Mouse (Mus musculus) E14TG2a.4 (cell line): Measurements from ENCODE around the gene Morc1.
A peak's percentile ranks its signal among the peaks of the same experiment; 100 is the strongest.

Experiments
- H3K27me3 ChIP-seq: 2 replicates; pipeline ENCODE4 v1.6.1; 2014; ENCODE audit warnings: low read length, control low read depth; ENCODE audit not compliant: insufficient read depth
- H3K36me3 ChIP-seq: 2 replicates; pipeline ENCODE4 v1.6.1; 2014; ENCODE audit warnings: low read length, control low read depth; ENCODE audit not compliant: insufficient read depth
- H3K4me1 ChIP-seq: replicated peaks from 2 replicates; pipeline ENCODE4 v1.6.1; 2014; ENCODE audit warnings: low read depth, low read length, control low read depth
- H3K4me3 ChIP-seq: replicated peaks from 2 replicates; pipeline ENCODE4 v1.5.1; 2014; ENCODE audit warnings: mild to moderate bottlenecking, low read length
- H3K9me3 ChIP-seq: 2 replicates; pipeline ENCODE4 v1.6.1; 2014; ENCODE audit warnings: low read length, control low read depth
- CTCF ChIP-seq: conservative IDR thresholded peaks from 2 replicates; pipeline ENCODE4 v1.5.1; 2014; ENCODE audit warnings: low read length
- NANOG ChIP-seq: IDR thresholded peaks from 2 replicates; pipeline ENCODE4 v1.6.1; 2014; ENCODE audit warnings: borderline replicate concordance, low read length, mixed read lengths
- POU5F1 ChIP-seq: IDR thresholded peaks from 2 replicates; pipeline ENCODE4 v1.6.1; 2014; ENCODE audit warnings: low read length, borderline replicate concordance

Morc1 gene

GRCm38 (mm10) chr16:48594457-48594856 lies 163.4 kb downstream of the Morc1 start:
- Histone ChIP-seq H3K36me3 (peaks cover 81% of the 10 kb centered on the region), H3K27me3 (no peaks in the 10 kb centered on the region), H3K4me3 (no peak overlapping the region), H3K4me1 (peaks cover 17% of the 10 kb centered on the region), H3K9me3 (peaks cover 10% of the 10 kb centered on the region)
- TF ChIP-seq POU5F1 (no peak), NANOG (no peak), CTCF (no peak)

DNA sequence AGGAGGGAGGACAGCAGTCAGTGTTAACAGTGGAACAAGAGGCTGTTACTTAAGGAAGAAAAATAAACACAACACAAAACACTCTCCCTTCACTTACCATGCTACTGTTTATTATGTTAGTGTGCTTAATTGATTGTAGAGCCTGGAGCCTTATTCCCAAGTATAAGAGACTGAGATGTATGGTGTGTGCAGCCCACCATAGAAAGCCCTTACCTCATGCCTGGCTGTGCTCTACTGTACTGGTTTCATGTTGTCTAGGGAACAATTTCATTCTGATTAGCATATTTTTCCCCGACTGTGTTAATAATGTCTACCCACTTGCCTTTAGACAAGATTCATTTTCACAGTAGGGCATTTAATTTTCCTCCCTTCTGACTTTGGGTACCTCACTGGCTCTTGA lies 164.2 kb downstream of the Morc1 start:
- Histone ChIP-seq H3K27me3 (no peaks in the 10 kb centered on the region), H3K4me3 (no peak overlapping the region), H3K4me1 (peaks cover 19% of the 10 kb centered on the region), H3K36me3 (peaks cover 78% of the 10 kb centered on the region), H3K9me3 (peaks cover 10% of the 10 kb centered on the region)
- no peak for TF ChIP-seq NANOG
- TF ChIP-seq POU5F1: no peak
- no peak for TF ChIP-seq CTCF

DNA sequence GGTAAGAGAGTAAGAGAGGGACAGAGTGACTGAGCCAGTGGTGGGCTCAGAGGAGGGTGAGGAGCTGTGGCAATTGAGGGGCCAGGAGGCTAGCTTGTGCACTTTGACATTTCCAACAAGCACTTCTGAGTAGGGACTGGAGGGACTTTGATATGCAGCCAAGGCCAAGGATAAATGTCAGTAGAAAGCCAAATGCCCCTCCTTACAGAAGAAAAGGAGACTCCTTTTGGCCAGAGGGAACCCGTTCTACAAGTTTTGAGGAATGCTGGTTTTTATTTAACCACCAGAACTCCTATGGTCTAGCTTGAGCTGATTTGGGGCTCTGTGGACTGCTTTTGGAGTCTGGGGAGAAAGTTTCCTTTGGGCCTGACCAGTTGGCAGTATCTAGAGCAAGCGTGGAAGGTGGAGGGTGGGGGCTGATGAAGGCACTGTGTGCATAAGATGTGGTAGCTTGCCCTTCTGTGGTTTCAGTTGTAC lies 172.7 kb downstream of the Morc1 start:
- no peaks in the 10 kb centered on the region for H3K9me3 ChIP-seq
- H3K4me3 ChIP-seq: peak overlapping the region; percentile 18; the same call in 1 of the 2 replicates
- H3K27me3 ChIP-seq: no peaks in the 10 kb centered on the region
- TF ChIP-seq NANOG (no peak), POU5F1 (no peak), CTCF (no peak)
- H3K36me3 ChIP-seq: peaks cover 10% of the 10 kb centered on the region
- H3K4me1 ChIP-seq: peaks cover 92% of the 10 kb centered on the region

GRCm38 (mm10) chr16:48606476-48607038 lies 175.5 kb downstream of the Morc1 start:
- Histone ChIP-seq H3K4me1 (peaks cover 94% of the 10 kb centered on the region), H3K4me3 (0 out of 2 replicates have a peak overlapping the region, but pooled peaks have one; percentile 21), H3K36me3 (peaks cover 7% of the 10 kb centered on the region; the same call in 1 of the 2 replicates), H3K9me3 (no peaks in the 10 kb centered on the region), H3K27me3 (no peaks in the 10 kb centered on the region)
- TF ChIP-seq NANOG (peak; percentile 4; the same call in 1 of the 2 replicates), POU5F1 (no peak), CTCF (no peak)

- Histone ChIP-seq H3K4me1 (peaks cover 93% of the 10 kb centered on the region), H3K9me3 (no peaks in the 10 kb centered on the region), H3K4me3 (no peak overlapping the region), H3K27me3 (no peaks in the 10 kb centered on the region), H3K36me3 (peaks cover 7% of the 10 kb centered on the region; the same call in 1 of the 2 replicates)
- TF ChIP-seq NANOG: no peak
- TF ChIP-seq POU5F1: no peak
- TF ChIP-seq CTCF: no peak
These were observed 177.2 kb downstream of the Morc1 start for GRCm38 (mm10) chr16:48608224-48608623.

- Histone ChIP-seq H3K4me1 (peaks cover 85% of the 10 kb centered on the region), H3K27me3 (no peaks in the 10 kb centered on the region), H3K9me3 (no peaks in the 10 kb centered on the region), H3K4me3 (peak overlapping the region; percentile 74; the same call in 1 of the 2 replicates), H3K36me3 (peaks cover 20% of the 10 kb centered on the region)
- TF ChIP-seq POU5F1: no peak
- TF ChIP-seq NANOG: no peak
These were observed 179.8 kb downstream of the Morc1 start for GRCm38 (mm10) chr16:48610866-48611265.

DNA sequence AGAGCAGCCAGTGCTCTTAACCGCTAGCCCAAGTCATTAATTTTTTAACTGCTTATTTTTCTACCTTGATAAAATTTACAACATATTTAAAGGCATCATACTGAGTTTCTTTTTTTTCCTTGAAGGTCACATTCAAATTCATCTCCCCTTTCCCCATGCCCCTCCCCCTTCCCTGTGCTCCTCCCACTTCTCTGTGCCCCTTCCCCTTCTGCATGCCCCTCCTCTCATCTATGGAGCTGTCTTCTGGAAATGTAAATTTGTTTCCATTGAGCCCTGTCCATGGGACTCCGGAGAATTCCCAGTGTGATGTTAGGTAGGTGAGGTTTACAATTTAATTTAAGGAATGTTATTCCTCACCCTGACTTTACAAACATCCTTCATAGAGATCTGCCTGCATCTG lies 180.4 kb downstream of the Morc1 start:
- Histone ChIP-seq H3K9me3 (no peaks in the 10 kb centered on the region), H3K27me3 (no peaks in the 10 kb centered on the region), H3K36me3 (peaks cover 26% of the 10 kb centered on the region), H3K4me1 (peaks cover 80% of the 10 kb centered on the region), H3K4me3 (peak overlapping the region; percentile 74)
- no peak for TF ChIP-seq POU5F1
- TF ChIP-seq CTCF: no peak
- no peak for TF ChIP-seq NANOG

- Histone ChIP-seq H3K27me3 (no peaks in the 10 kb centered on the region), H3K4me1 (peaks cover 56% of the 10 kb centered on the region), H3K9me3 (no peaks in the 10 kb centered on the region), H3K36me3 (peaks cover 49% of the 10 kb centered on the region), H3K4me3 (peak overlapping the region; percentile 74)
- peak; percentile 46; the same call in 1 of the 2 replicates for TF ChIP-seq NANOG
- TF ChIP-seq CTCF: no peak
These were observed 182.7 kb downstream of the Morc1 start for GRCm38 (mm10) chr16:48613783-48614182.

DNA sequence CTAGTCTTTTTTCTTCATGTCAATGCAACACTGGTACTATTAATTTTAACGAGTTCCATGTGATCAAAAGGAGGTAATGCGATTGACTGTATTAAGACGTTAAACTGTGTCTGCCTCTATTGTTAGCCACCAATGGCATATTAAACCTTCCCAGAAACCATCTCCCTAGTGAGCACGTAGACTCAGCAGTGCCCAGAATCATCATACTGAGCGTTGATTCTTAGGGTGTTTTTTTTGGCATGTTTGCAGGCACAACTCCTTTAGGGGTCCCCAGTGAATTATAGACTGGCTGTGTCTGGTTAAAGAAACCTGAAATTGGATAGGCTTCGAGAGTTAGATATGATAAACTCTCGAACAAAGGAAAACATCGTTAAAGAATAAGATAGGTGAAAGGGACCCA lies 189.5 kb downstream of the Morc1 start:
- Histone ChIP-seq H3K9me3 (no peaks in the 10 kb centered on the region), H3K4me1 (peaks cover 21% of the 10 kb centered on the region), H3K36me3 (peaks cover 94% of the 10 kb centered on the region), H3K4me3 (no peak overlapping the region), H3K27me3 (no peaks in the 10 kb centered on the region)
- TF ChIP-seq NANOG: no peak
- no peak for TF ChIP-seq CTCF
- TF ChIP-seq POU5F1: no peak
